Mouse (Mus musculus) heart, postnatal 10 days (tissue): ENCODE data around the gene Ndn. TPM values are rescaled to one million over a fixed set of nuclear protein-coding genes. Genes with fewer than 3 reads are reported as not detected.

Experiments
- total RNA-seq, 2 experiments: library from RNA; stranded (reverse); gene quantifications; 2 replicates each; pipeline ENCODE4 v1.2.3; 2021

Gene Ndn
- total RNA-seq, 2 experiments from 2014 or later = 14.2 to 14.3 TPM

Other genes with a start within 250 kb of the Ndn start
- under 1 TPM; 0.14 to 0.15 TPM for gene Magel2, start 30.4 kb downstream of the Ndn start, total RNA-seq
- 1 to 10 TPM in 1 of 2 experiments, under 1 TPM in 1; 0.92 to 1.0 TPM for gene Mkrn3, start 73.6 kb downstream of the Ndn start, total RNA-seq
- 1 to 10 TPM; 4.5 to 4.7 TPM for gene Peg12, start 117.9 kb downstream of the Ndn start, total RNA-seq